Mouse (Mus musculus) E14TG2a.4 (cell line): Measurements from ENCODE around the gene Fgf2.

Source experiments
- H3K27me3 ChIP-seq: 2 replicates; pipeline ENCODE4 v1.6.1; 2014; ENCODE audit warnings: low read length, control low read depth; ENCODE audit not compliant: insufficient read depth
- H3K36me3 ChIP-seq: 2 replicates; pipeline ENCODE4 v1.6.1; 2014; ENCODE audit warnings: low read length, control low read depth; ENCODE audit not compliant: insufficient read depth
- H3K4me1 ChIP-seq: replicated peaks from 2 replicates; pipeline ENCODE4 v1.6.1; 2014; ENCODE audit warnings: low read depth, low read length, control low read depth
- H3K4me3 ChIP-seq: replicated peaks from 2 replicates; pipeline ENCODE4 v1.5.1; 2014; ENCODE audit warnings: mild to moderate bottlenecking, low read length
- H3K9me3 ChIP-seq: 2 replicates; pipeline ENCODE4 v1.6.1; 2014; ENCODE audit warnings: low read length, control low read depth
- CTCF ChIP-seq: conservative IDR thresholded peaks from 2 replicates; pipeline ENCODE4 v1.5.1; 2014; ENCODE audit warnings: low read length
- NANOG ChIP-seq: IDR thresholded peaks from 2 replicates; pipeline ENCODE4 v1.6.1; 2014; ENCODE audit warnings: borderline replicate concordance, low read length, mixed read lengths
- POU5F1 ChIP-seq: IDR thresholded peaks from 2 replicates; pipeline ENCODE4 v1.6.1; 2014; ENCODE audit warnings: low read length, borderline replicate concordance

Fgf2 gene

GRCm38 (mm10) chr3:37443409-37443808 is 95.3 kb downstream of the Fgf2 start:
- Histone ChIP-seq H3K9me3 (no peaks in the 10 kb centered on the region), H3K36me3 (peaks cover 55% of the 10 kb centered on the region), H3K4me3 (no peak overlapping the region), H3K27me3 (no peaks in the 10 kb centered on the region), H3K4me1 (no peaks in the 10 kb centered on the region)
- TF ChIP-seq NANOG (no peak), CTCF (no peak), POU5F1 (no peak)

- Histone ChIP-seq H3K4me3 (no peak overlapping the region), H3K4me1 (no peaks in the 10 kb centered on the region), H3K27me3 (no peaks in the 10 kb centered on the region), H3K36me3 (peaks cover 31% of the 10 kb centered on the region), H3K9me3 (no peaks in the 10 kb centered on the region)
- TF ChIP-seq POU5F1 (no peak), NANOG (no peak), CTCF (no peak)
These were observed 107.8 kb downstream of the Fgf2 start for GRCm38 (mm10) chr3:37455992-37456391.
